Mouse (Mus musculus): Measurements from ENCODE around the gene Spag6.

DNA sequence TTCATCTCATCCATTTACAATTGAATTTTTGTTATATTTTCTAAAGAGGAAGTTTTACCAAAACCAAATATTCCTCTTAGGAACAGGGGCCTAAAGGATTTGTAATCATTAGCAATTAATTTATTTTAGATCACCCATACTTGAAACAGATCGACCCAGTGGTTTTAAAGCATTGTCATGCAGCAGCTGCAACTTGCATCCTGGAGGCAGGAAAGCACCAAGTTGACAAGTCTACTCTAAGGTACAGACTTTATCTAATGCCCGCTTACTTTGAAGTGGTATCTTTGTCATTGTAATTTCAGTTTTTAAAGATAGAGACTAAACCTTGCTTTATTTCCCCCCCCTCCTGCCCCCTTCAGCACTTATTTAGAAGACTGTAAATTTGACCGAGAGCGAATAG, 20.1 kb upstream of the Spag6 start:
- no peak for TF ChIP-seq CTCF (IDR thresholded peaks at IDR 0.05; ENCODE audit: control insufficient read depth, insufficient read depth, low read length)
- TF ChIP-seq POLR2A (IDR thresholded peaks at IDR 0.05; ENCODE audit: borderline replicate concordance, control insufficient read depth, low read depth, low read length) = no peak

Data from bone marrow, adult 2 months (tissue).